Mouse (Mus musculus): ENCODE results near the gene Lrp8.

The Lrp8 gene

GRCm38 (mm10) chr4:107802185-107802449 is at the start of gene Lrp8:
Gene Lrp8 (plus strand): TSS chr4:107802261.
- peak in 1 of 2 experiments; percentile 61 for DNase-seq (ENCODE audit: low spot score in 2 of 2)

- DNase-seq (ENCODE audit: low spot score in 2 of 2): no peak
These were observed 45.8 kb upstream of the Lrp8 start for GRCm38 (mm10) chr4:107756222-107756621.

- no peak for DNase-seq (ENCODE audit: low spot score in 2 of 2)
These were observed 44.3 kb upstream of the Lrp8 start for GRCm38 (mm10) chr4:107757487-107758470.

GRCm38 (mm10) chr4:107758938-107759337 is 43.1 kb upstream of the Lrp8 start:
- no peak for DNase-seq (ENCODE audit: low spot score in 2 of 2)

GRCm38 (mm10) chr4:107763001-107763400 is 39.1 kb upstream of the Lrp8 start:
- DNase-seq (ENCODE audit: low spot score in 2 of 2): no peak

GRCm38 (mm10) chr4:107763598-107763997 is 38.5 kb upstream of the Lrp8 start:
- no peak for DNase-seq (ENCODE audit: low spot score in 2 of 2)

- no peak for DNase-seq (ENCODE audit: low spot score in 2 of 2)
These were observed 36.8 kb upstream of the Lrp8 start for GRCm38 (mm10) chr4:107765196-107765813.

GRCm38 (mm10) chr4:107766182-107766581 is 35.9 kb upstream of the Lrp8 start:
- DNase-seq (ENCODE audit: low spot score in 2 of 2): no peak

GRCm38 (mm10) chr4:107772122-107772825 is 29.8 kb upstream of the Lrp8 start:
- no peak for DNase-seq (ENCODE audit: low spot score in 2 of 2)

- DNase-seq (ENCODE audit: low spot score in 2 of 2): no peak
These were observed 27.2 kb upstream of the Lrp8 start for GRCm38 (mm10) chr4:107774868-107775267.

- no peak for DNase-seq (ENCODE audit: low spot score in 2 of 2)
These were observed 26.4 kb upstream of the Lrp8 start for GRCm38 (mm10) chr4:107775672-107776071.

GRCm38 (mm10) chr4:107776990-107777673 is 24.9 kb upstream of the Lrp8 start:
- DNase-seq (ENCODE audit: low spot score in 2 of 2): peak in 1 of 2 experiments; percentile 24

- DNase-seq (ENCODE audit: low spot score in 2 of 2): no peak
These were observed 18.5 kb upstream of the Lrp8 start for GRCm38 (mm10) chr4:107783541-107783940.

GRCm38 (mm10) chr4:107788841-107789240 is 13.2 kb upstream of the Lrp8 start:
- DNase-seq (ENCODE audit: low spot score in 2 of 2): no peak

GRCm38 (mm10) chr4:107800801-107801200 is 1.3 kb upstream of the Lrp8 start:
- DNase-seq (ENCODE audit: low spot score in 2 of 2): no peak

GRCm38 (mm10) chr4:107801366-107802184 is 486 bp upstream of the Lrp8 start:
- peak in 1 of 2 experiments; percentile 51 for DNase-seq (ENCODE audit: low spot score in 2 of 2)

- peak in 1 of 2 experiments; percentile 10 for DNase-seq (ENCODE audit: low spot score in 2 of 2)
These were observed 630 bp downstream of the Lrp8 start for GRCm38 (mm10) chr4:107802450-107803331.

GRCm38 (mm10) chr4:107803351-107804106 is 1.5 kb downstream of the Lrp8 start:
- peak; percentile 61 for DNase-seq (ENCODE audit: low spot score in 2 of 2)

GRCm38 (mm10) chr4:107805491-107805890 is 3.4 kb downstream of the Lrp8 start:
- DNase-seq (ENCODE audit: low spot score in 2 of 2): no peak
